Mouse (Mus musculus) intestine, embryonic 14.5 days (tissue): Measurements from ENCODE around the gene Snx20. TPM values are rescaled to one million over a fixed set of nuclear protein-coding genes. Genes with fewer than 3 reads are reported as not detected.

Source experiments
- ATAC-seq: fragments of 200-750 bp; cut with Nextera tagmentation; replicated peaks from 2 replicates; pipeline ENCODE4 v1.8.0; 2017; ENCODE audit warnings: low read depth, moderate number of reproducible peaks, moderate TSS enrichment, moderate library complexity; ENCODE audit not compliant: low FRiP score, low TSS enrichment
- DNase-seq: peaks from one replicate; pipeline ENCODE4 v3.0.0-alpha.2; 2018; ENCODE audit warnings: low spot score
- H3K27ac ChIP-seq: fragments of 300-500 bp; sonication (generic); 2 replicates; pipeline ENCODE4 v1.5.1; 2014; ENCODE audit warnings: low read depth, mild to moderate bottlenecking, control low read depth
- H3K27me3 ChIP-seq: fragments of 300-500 bp; sonication (generic); replicated peaks from 2 replicates; pipeline ENCODE4 v1.6.1; 2014; ENCODE audit warnings: low read length, control low read depth; ENCODE audit not compliant: control insufficient read depth, insufficient read depth
- H3K36me3 ChIP-seq: fragments of 300-500 bp; sonication (generic); 2 replicates; pipeline ENCODE4 v1.6.1; 2014; ENCODE audit warnings: low read length, control low read depth; ENCODE audit not compliant: control insufficient read depth, insufficient read depth
- H3K4me1 ChIP-seq: fragments of 300-500 bp; sonication (generic); replicated peaks from 2 replicates; pipeline ENCODE4 v1.6.1; 2014; ENCODE audit warnings: low read length, control low read depth, mixed read lengths; ENCODE audit not compliant: control insufficient read depth, insufficient read depth
- H3K4me2 ChIP-seq: fragments of 300-500 bp; sonication (generic); 2 replicates; pipeline ENCODE4 v1.6.1; 2014; ENCODE audit warnings: low read length
- H3K4me3 ChIP-seq: fragments of 300-500 bp; sonication (generic); 2 replicates; pipeline ENCODE4 v1.5.1; 2014; ENCODE audit warnings: low read depth, low read length, control low read depth, mixed read lengths
- H3K9ac ChIP-seq: fragments of 300-500 bp; sonication (generic); 2 replicates; pipeline ENCODE4 v1.6.1; 2014; ENCODE audit warnings: mild to moderate bottlenecking, low read length
- H3K9me3 ChIP-seq: fragments of 300-500 bp; sonication (generic); 2 replicates; pipeline ENCODE4 v1.6.1; 2016; ENCODE audit warnings: low read length, control low read depth; ENCODE audit not compliant: control insufficient read depth
- WGBS: fragments of 180-500 bp; shearing (Covaris S2); extraction: QIAGEN DNeasy Blood & Tissue Kit; methylation state at CpG from one replicate; pipeline ENCODE4 v1.1.7; 2014; 5-methylcytosine and 5-hydroxymethylcytosine counted together
- polyA plus RNA-seq: library from polyadenylated mRNA; unstranded; fragments of >200 nt; fragmentation: Nextera tagmentation; extraction: Ambion mirVana; gene quantifications from 2 replicates; pipeline ENCODE4 v1.2.1, GENCODE M21; 2014

Gene Snx20
- polyA plus RNA-seq, 1 experiment from 2014 or later: 3.4 TPM

DNA sequence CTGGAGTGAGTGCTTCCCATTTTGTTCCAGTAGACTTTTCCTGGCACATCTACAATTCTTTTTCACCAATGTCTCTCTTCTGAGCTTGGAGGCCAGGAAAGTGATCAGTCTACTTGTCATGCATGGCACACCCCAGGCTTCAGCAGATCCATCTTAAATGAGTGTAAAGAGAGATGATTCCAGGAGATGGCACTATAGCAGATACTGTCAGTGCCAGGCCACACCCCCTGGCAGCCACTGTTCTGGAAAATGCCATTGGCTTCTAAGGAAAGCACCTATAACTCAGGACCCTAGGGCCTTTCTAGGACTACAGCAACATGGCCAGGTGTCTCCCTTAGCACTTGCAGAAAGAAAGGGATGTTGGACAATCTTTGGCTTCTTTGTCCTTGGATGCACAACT, 4.8 kb downstream of the Snx20 start:
- no peak for ATAC-seq
- H3K4me3 ChIP-seq: no peak overlapping the region
- H3K9ac ChIP-seq: no peak overlapping the region
- no peak overlapping the region for H3K27ac ChIP-seq
- DNase-seq: no peak
- H3K4me1 ChIP-seq: 0 out of 2 replicates have a peak, but pooled peaks cover 7% of the 10 kb centered on the region
- H3K9me3 ChIP-seq: no peaks in the 10 kb centered on the region
- no peaks in the 10 kb centered on the region for H3K36me3 ChIP-seq
- H3K4me2 ChIP-seq: no peak overlapping the region
- peaks cover 6% of the 10 kb centered on the region; the same call in 1 of the 2 replicates for H3K27me3 ChIP-seq

DNA sequence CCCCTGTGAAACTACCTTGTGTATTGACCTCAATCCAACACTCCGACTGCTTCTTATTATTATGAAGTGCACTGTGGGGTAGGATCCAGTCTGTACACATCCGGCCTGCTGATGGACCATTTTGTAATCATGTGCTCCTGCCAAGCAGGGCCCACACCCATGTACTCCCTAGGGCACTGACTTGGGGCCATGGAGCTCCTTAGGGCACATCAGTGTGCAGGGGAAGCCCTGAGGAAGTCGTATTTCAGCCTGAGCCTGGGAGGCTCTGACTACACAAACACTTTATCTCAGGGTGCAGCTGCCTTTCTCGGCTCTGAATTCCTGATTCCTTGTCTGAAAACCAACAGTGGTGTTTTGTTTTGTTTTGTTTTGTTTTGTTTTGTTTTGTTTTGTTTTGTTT, 5.7 kb downstream of the Snx20 start:
- ATAC-seq (no peak), DNase-seq (no peak)
- H3K27ac ChIP-seq: no peak overlapping the region
- H3K36me3 ChIP-seq: no peaks in the 10 kb centered on the region
- peaks cover 10% of the 10 kb centered on the region; the same call in 1 of the 2 replicates for H3K27me3 ChIP-seq
- 60% methylated on average over 4 of the region's 4 CpGs for WGBS
- H3K9ac ChIP-seq: no peak overlapping the region
- H3K4me2 ChIP-seq: no peak overlapping the region
- 0 out of 2 replicates have a peak, but pooled peaks cover 4% of the 10 kb centered on the region for H3K4me1 ChIP-seq
- no peak overlapping the region for H3K4me3 ChIP-seq
- no peaks in the 10 kb centered on the region for H3K9me3 ChIP-seq

DNA sequence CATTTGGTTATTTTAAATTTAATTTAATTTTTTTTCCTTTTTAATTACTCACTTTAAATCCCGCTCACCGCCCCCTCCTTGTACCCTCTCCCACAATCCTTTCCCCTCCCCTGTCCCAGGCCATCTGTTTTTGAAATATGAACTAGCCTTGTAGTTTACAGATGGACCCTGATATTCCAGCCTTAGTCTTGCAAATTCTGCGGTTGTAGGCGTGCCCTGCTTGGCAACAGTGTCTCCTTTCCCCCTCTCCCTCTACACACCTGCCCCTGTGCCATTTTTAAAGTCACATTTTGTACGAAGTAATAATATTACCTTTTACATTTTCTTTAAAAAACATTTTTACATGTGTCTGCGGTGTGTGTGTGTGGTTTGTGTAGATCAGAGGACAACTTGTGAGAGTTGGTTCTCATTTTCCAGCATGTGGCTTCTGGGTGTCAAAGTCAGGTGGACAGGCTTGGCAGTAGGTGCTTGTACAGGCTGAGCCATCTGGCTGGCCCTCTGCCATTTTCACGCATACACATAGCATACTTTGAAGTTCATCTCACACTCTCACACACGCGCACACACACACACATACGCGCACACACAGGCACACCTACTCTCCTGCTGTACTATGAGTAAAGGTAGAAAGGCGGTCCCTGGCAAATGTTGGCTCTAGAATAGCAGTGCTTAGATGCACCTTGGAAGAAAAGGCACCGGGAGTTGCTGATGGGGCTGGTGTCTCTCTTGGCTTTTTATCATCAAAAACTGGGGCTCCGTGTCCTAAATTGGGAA, 7.7 kb downstream of the Snx20 start:
- peak overlapping the region; percentile 59 for H3K4me2 ChIP-seq
- WGBS: 65% methylated on average over 14 of the region's 14 CpGs
- H3K9me3 ChIP-seq: no peaks in the 10 kb centered on the region
- peak overlapping the region; percentile 39 for H3K4me3 ChIP-seq
- peaks cover 10% of the 10 kb centered on the region; the same call in 1 of the 2 replicates for H3K27me3 ChIP-seq
- ATAC-seq: no peak
- DNase-seq: no peak
- no peak overlapping the region for H3K27ac ChIP-seq
- H3K4me1 ChIP-seq: 0 out of 2 replicates have a peak, but pooled peaks cover 4% of the 10 kb centered on the region
- H3K9ac ChIP-seq: peak overlapping the region; percentile 40
- H3K36me3 ChIP-seq: no peaks in the 10 kb centered on the region

DNA sequence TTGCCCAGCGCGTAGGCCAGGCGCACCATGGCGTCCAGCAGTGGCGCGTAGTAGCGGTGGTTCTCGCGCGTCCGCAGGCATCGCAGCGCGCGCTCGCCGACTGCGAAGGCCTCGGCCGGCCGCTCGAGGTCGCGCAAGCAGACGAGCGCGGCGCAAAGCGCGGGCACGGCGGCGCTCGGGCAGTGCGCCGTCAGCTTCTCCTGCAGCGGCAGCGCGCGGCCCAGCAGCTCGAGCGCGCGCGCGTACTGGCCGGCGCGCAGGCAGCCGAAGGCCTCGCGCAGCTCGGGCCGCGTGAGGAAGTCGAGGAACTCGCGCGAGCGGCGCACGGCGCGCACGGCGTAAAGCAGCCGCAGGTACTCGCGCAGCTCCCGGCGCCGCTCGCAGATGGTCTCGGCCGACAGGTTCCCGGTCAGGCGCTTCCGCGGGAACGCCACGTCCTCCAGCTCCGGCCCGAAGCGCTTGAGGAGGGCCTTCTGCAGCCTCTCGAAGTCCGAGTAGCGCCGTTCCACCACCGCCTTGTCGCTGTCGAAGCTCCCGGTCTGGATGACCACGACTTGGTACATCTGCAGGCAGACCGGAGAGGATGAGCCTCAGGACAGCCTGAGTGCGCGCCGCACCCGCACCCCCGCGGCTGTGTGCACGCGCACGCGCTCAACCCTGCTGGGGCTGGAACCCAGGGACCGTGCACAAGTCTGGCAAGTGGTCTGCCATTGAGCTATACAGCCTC, 8.5 kb downstream of the Snx20 start:
- Histone ChIP-seq H3K4me2 (peak overlapping the region; percentile 59), H3K9ac (peak overlapping the region; percentile 40), H3K4me1 (0 out of 2 replicates have a peak, but pooled peaks cover 4% of the 10 kb centered on the region), H3K27ac (no peak overlapping the region), H3K36me3 (no peaks in the 10 kb centered on the region), H3K4me3 (peak overlapping the region; percentile 39), H3K27me3 (peaks cover 10% of the 10 kb centered on the region; the same call in 1 of the 2 replicates), H3K9me3 (no peaks in the 10 kb centered on the region)
- ATAC-seq (peak; percentile 80), DNase-seq (peak; percentile 85)
- WGBS: under 1% methylated on average over 105 of the region's 105 CpGs

DNA sequence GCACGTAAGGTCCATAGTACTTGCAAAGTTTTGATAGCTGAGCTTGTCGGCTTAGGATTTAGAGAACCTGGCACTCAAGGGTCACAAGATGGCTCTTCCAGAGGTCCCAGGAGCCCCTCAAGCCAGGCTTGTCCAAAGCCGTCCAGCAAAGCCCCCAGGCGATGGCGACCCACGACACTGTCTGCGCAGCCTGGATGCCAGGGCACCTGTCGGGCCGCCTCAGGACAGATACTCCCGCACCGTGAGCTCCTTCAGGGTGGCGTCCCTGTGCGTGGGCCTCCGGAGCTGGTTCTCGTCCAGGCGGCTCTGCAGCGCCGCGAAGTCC, 9.0 kb downstream of the Snx20 start:
- 10% methylated on average over 19 of the region's 19 CpGs for WGBS
- Histone ChIP-seq H3K4me2 (peak overlapping the region; percentile 59), H3K9ac (peak overlapping the region; percentile 40), H3K9me3 (no peaks in the 10 kb centered on the region), H3K27me3 (peaks cover 10% of the 10 kb centered on the region; the same call in 1 of the 2 replicates), H3K36me3 (no peaks in the 10 kb centered on the region), H3K27ac (no peak overlapping the region), H3K4me3 (peak overlapping the region; percentile 39), H3K4me1 (0 out of 2 replicates have a peak, but pooled peaks cover 4% of the 10 kb centered on the region)
- no peak for DNase-seq
- ATAC-seq: no peak

DNA sequence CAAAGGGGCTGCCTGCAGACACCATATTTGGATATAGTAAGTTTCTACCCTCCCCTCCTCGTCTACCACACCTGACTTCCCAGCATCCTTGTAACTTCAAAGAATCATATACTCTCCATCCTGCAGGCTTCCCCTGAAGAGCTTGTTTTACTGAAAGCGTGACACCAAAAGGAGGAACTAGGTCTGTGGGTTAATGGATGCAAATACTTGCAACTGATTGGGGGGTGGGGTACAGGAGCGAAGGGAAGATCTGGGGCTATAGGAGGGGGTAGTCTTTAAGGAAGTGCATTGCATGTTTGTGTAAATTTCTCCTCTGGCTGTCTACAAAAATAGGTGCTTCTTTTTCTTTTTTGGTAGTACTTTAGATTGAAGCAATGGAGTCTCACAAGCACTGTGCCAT, 9.5 kb downstream of the Snx20 start:
- Histone ChIP-seq H3K9ac (no peak overlapping the region), H3K27me3 (peaks cover 10% of the 10 kb centered on the region; the same call in 1 of the 2 replicates), H3K27ac (no peak overlapping the region), H3K4me3 (no peak overlapping the region), H3K4me1 (0 out of 2 replicates have a peak, but pooled peaks cover 4% of the 10 kb centered on the region), H3K9me3 (no peaks in the 10 kb centered on the region), H3K4me2 (no peak overlapping the region), H3K36me3 (no peaks in the 10 kb centered on the region)
- 45% methylated on average over 3 of the region's 3 CpGs for WGBS
- ATAC-seq (no peak), DNase-seq (no peak)

DNA sequence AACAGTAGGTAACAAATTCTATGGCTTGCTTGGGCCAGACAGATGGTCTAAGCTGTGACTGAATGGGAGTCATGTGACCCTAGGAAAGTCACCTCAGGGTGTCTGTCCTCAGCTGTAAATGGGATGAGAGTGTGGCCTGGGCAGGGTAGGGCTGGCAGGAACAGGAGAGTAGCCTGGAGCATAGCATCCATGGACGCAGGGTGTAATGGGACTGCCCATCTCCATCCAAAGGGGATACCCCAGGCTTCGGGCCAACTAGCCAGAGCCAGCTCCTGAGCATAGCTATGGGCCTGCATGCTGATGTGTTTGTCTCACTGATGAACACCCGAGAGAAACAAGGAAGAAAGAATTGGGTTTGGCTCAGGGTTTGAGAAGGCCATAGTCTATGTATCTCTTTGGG, 11.7 kb downstream of the Snx20 start:
- no peak for ATAC-seq
- 84% methylated on average over 3 of the region's 3 CpGs for WGBS

DNA sequence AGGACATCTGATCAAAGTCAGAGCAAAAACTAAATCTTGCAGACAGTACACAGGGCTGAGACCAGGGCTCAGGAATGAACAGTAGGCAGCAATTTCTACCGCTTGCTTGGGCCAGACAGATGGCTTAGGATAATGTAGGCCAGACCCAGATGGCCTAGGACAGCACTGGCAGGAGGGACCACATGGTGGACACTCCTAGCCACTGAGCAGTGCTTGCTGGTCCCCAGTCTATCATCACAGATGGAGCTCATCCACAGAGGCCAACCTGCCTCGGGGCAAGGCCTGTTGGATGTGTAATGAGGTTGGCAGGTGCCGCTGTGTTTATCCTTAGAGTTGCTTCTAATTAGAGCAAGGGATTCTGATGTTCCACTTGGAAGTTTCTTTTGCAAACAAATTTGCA, 12.6 kb downstream of the Snx20 start:
- H3K27me3 ChIP-seq: peaks cover 7% of the 10 kb centered on the region; the same call in 1 of the 2 replicates
- 79% methylated on average over 3 of the region's 3 CpGs for WGBS
- no peaks in the 10 kb centered on the region for H3K9me3 ChIP-seq
- H3K4me1 ChIP-seq: 0 out of 2 replicates have a peak, but pooled peaks cover 9% of the 10 kb centered on the region
- no peak overlapping the region for H3K4me2 ChIP-seq
- H3K36me3 ChIP-seq: no peaks in the 10 kb centered on the region
- no peak for ATAC-seq
- H3K9ac ChIP-seq: no peak overlapping the region
- no peak overlapping the region for H3K4me3 ChIP-seq
- no peak for DNase-seq
- H3K27ac ChIP-seq: no peak overlapping the region

More for the DNA sequence above, 11.7 kb downstream of the Snx20 start:
- H3K27ac ChIP-seq: no peak overlapping the region
- no peak for DNase-seq
- H3K36me3 ChIP-seq: no peaks in the 10 kb centered on the region
- H3K27me3 ChIP-seq: peaks cover 10% of the 10 kb centered on the region; the same call in 1 of the 2 replicates
- H3K4me1 ChIP-seq: 0 out of 2 replicates have a peak, but pooled peaks cover 9% of the 10 kb centered on the region
- no peak overlapping the region for H3K4me3 ChIP-seq
- no peak overlapping the region for H3K9ac ChIP-seq
- no peaks in the 10 kb centered on the region for H3K9me3 ChIP-seq
- no peak overlapping the region for H3K4me2 ChIP-seq
